Mouse (Mus musculus) mature B cell (primary cell): ENCODE measurements around the gene Skap1.

Experiments
- in situ Hi-C: fragments of 300-500 bp; cut with MboI; formaldehyde crosslinking; loops from 2 replicates; pipeline ENCODE4 v1.14.3; 2019

Skap1 gene

DNA sequence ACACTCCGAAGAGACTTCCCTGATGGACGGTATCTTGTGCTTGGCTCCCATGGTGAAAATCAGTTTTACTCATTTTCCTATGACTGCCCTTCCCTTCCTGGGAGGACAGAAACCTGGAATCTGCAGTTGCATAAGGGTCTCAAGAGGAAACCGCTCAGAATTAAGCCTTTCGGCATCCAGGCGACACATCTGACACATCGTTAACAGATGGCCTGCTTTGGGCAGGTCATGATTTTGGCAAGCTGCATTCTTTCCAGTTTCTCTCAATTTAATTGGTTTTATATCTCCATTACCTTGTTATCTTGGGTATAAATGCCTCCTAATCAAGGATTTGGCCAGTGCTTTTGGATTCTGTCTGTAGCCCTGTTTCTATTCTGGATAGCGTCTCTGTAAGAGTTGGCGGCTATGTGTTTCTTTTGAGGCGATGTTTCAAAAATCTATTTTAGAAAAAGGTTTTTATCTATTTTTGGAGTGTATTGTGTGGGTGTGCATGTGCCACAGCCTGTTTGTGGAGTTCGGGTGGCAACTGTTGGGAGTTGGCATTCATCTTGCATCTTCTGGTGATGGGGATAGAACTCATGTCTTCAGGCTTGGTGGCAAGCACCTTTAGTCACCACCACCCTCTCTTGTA is 1.1 kb downstream of the Skap1 start:
- in situ Hi-C loops: no loop called here

GRCm38 (mm10) chr11:96466382-96466781 is 2.0 kb downstream of the Skap1 start:
- in situ Hi-C loops: no loop called here

GRCm38 (mm10) chr11:96466987-96467386 is 2.6 kb downstream of the Skap1 start:
- in situ Hi-C loops: no loop called here

DNA sequence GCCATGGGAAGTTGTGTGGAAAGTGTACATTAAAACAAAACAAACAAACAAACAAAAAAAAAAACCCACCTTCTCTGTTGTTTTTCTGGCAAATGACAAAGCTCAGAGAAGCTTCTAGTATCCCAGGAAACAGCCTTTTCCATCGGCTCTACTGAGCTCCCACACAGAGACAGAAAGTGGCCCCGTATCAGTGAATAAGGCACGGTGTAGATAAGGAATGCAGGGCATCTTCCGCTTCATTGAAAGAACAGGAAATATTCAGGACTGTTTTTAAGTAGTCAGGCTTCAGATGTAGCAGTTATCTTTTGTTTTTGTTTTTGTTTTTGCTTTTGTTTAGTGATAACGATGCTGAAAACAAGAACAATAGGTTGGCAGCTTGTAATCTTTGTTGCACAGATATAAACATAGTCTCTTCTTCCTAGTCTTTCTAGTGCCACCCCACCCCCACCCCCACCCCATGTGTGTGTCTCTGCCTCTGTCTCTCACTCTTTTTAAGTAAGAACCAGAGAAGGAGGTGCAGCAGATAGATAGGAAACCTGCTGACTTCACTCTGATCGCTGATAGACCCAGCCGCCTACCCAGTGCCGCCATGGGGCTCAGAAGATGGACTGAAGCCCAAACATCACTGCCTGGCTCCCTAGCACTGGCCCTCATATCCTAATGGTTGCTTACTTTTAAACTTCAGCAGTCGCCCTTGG is 3.8 kb downstream of the Skap1 start:
- in situ Hi-C loops: no loop called here

GRCm38 (mm10) chr11:96482711-96483110 is 18.3 kb downstream of the Skap1 start:
- in situ Hi-C loops: no loop called here

GRCm38 (mm10) chr11:96483179-96483578 is 18.8 kb downstream of the Skap1 start:
- in situ Hi-C loops: no loop called here

DNA sequence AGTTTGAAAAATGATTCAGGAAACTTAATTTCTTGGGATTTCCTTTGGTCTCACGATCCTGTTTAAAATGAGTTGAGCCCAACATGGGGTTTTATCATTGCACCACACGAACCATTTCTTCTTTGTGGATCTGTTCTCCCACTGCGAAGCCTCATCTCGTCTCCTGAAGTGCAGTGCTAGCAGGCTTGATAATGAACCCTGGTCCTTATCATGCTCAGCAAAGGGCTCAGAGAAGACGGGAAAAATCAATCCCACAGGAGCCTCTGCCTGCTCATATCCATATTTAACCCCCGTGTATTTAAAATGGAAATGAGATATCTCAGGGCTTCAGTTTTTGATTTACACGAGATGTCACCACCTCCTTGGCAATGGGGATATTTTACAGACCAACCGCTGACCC is 34.1 kb downstream of the Skap1 start:
- in situ Hi-C loops: no loop called here

DNA sequence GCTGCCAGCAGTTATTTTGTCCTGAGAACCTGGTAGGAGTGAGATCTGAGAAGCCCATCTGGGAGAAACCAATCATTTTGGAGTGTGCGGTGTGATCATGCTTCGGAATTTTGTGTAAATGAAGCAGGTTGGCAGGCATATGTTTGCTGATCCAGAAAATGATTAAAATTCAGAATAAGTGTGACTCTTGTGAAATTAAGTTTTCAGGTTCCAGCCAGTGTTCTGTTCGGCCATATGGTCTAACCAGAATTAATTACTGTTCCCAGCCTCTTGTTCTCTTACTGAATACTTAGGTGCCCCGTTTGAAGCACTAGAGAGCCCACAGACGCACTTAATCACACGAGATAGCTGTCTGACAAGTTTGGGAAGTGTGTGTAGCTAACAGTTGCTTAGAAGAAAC is 36.6 kb downstream of the Skap1 start:
- in situ Hi-C loops: no loop called here

DNA sequence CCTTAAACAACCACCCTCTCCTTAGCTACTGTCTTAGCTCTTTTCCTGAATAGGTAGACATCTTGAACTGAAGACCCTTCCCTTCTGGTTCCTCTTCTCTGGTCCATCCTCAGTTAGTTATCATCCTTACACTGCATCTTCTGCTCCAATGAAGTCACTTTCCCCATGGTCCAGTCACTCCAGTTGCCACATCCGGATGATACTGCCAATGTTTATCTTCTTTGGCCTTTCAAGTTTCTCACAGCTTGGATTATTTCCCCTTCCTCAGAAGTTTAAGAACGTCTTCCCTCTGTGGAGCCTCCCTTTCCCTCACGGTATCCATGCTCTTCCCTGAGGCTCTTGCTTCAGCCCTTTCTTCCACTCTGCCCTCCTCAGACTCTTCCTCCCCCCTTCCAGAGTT is 38.6 kb downstream of the Skap1 start:
- in situ Hi-C loops: no loop called here

DNA sequence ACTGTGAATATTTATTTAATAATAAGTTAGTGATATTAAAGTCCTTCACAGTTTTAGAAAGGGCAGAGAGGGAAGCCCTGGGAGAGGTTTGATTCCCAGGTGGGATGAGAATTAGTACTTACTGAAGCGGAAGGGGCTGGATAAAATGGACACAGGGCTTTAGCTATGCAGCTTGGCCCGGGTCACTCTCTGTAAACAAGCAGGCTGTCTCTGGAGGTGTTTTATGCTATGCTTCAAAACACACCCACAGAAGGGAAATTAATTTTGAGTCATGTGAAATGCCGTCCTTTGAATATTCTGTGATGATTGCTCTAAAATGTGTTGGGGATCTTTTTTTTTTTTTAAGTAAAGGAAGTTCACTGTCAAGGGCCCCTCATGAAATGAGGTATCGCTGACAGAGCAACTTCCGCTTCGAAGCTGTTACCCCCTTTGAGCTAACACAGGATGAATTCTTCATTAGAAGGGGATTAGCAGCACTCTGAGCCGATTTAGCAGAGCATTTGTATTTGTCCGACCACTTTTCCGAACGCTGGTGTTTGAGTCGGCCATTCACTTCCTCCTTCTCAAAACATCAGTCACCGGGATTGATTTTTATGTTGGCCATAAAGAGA is 40.2 kb downstream of the Skap1 start:
- in situ Hi-C loops: no loop called here

DNA sequence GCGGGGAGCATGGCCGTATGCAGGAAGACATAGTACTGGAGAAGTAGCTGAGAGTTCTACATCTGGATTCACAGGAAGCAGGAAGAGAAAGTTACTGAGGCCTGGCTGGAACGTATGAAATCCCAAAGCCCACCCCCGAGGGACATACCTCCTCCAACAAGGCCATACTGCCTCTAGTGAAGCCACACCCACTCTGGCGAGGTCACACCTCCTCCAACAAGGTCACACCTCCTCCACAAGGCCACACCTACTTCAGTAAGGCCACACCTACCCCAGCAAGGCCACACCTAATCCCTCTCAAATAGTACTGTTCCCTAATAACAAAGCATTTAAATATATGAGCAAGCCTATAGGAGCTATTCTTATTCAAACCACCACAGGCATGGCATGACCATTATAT is 41.4 kb downstream of the Skap1 start:
- in situ Hi-C loops: no loop called here

GRCm38 (mm10) chr11:96515164-96515563 is 50.8 kb downstream of the Skap1 start:
- in situ Hi-C loops: no loop called here

DNA sequence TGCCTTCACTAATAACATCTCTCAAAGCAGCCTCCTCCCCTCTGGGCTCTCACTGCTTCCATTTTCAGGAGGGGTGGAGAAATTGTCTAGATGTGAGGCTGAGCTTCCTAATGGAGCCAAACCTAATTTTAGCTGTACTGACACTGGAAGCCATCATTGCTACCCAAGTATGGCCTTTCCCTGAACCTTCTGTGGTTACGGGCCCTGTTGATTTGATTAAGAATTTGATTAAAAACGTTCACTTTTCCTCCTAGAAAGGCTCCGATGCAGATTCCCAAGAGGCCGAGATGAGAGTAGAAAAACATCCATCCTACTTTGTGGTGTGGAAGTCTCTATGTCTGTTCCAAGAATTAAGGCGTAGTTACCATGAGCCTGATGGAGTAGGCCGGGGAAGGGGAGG is 60.1 kb downstream of the Skap1 start:
- in situ Hi-C loops: no loop called here

- in situ Hi-C loops: no loop called here
These were observed 61.8 kb downstream of the Skap1 start for GRCm38 (mm10) chr11:96526137-96526621.

GRCm38 (mm10) chr11:96531757-96532433 is 67.5 kb downstream of the Skap1 start:
- in situ Hi-C loops: no loop called here

- in situ Hi-C loops: no loop called here
These were observed 70.1 kb downstream of the Skap1 start for GRCm38 (mm10) chr11:96534531-96534930.

GRCm38 (mm10) chr11:96536146-96536545 is 71.8 kb downstream of the Skap1 start:
- in situ Hi-C loops: no loop called here

GRCm38 (mm10) chr11:96542003-96542402 is 77.6 kb downstream of the Skap1 start:
- in situ Hi-C loops: no loop called here

DNA sequence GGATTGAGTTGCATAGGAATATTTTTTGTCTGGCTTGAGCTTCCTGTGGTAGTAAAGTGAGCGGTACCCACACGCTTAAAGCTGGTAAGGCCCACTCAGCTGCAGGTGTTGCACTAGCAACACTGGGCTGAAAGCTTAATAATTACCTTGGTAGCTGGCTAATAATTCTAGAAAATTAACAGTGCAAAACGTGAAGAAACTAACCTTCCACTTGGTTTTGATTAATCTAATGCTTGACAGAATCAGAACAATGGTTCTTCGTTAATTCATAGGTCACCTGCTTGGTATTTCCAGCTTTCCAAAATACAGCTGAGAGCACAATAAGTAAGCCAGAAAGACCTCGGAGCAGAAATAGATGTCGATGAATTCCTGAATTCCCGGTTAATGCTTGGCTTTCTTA is 78.2 kb downstream of the Skap1 start:
- in situ Hi-C loops: no loop called here

- in situ Hi-C loops: no loop called here
These were observed 82.0 kb downstream of the Skap1 start for GRCm38 (mm10) chr11:96546428-96546827.

DNA sequence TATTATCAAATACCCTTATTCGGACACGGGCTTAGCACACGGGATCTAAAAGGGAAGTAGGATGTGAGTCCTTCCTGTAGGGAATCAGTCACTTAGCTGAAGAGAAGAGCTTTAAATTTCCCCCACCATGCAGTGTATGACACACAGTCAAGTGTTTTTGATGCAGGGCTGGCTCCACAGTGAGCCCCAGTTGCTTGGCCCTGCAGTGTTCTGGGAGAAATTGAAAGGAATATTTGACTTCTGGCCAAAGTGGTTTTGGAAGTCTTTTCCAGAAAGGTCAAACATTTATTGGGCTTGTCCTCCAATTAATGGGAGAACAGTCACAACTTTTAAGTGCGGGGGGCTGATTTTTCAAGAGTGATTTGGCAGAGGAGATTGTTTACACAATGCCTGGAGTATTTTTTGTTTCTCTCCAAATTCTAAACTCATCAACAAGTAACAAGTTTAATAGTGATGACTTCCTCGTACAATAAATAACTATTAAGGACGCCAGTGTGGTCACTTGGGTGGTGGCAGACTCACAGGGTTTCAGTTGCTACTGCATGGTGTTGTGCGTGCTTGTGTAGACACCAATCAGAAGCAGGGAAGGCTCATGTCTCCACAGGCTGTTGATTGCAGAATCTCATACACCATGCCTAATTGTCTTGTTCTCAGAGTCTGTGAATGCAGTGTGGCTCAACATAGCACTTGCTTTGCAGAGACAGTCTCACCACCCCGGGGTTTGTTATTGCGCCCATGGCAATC is 86.7 kb downstream of the Skap1 start:
- in situ Hi-C loops: loop anchor here (10.0 kb wide), 1 partner anchor 246 kb away; the partner anchor contains the start of gene Hoxb5

DNA sequence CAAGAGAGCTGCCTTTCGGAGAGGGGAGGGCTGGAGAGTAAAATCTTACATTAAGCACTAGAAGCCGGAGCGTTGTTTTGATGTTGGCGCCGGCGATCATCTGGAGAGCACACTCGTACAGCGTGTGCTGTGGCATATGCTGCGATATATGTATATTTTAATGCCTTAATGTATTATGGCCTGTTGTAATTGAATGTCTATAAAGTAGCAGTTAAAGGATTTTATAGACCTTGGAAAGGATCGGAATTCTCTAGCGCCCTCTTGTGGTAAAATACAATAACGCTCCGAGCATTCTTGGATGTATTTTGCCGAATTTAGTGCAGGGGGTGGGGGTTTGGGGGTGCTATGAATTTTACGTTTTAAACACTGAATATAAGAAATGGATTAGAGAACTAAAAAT is 88.7 kb downstream of the Skap1 start:
- in situ Hi-C loops: loop anchor here (10.0 kb wide), 1 partner anchor 248 kb away; the partner anchor contains the start of gene Hoxb5
